Mouse (Mus musculus) hindbrain, embryonic 15.5 days (tissue): ENCODE measurements around the gene Sptbn2. TPM values are rescaled to one million over a fixed set of nuclear protein-coding genes. Genes with fewer than 3 reads are reported as not detected.

Experiments used
- ATAC-seq: fragments of 200-750 bp; cut with Nextera tagmentation; 2 replicates; pipeline ENCODE4 v1.8.0; 2017; ENCODE audit warnings: low read depth, moderate number of reproducible peaks, moderate TSS enrichment; ENCODE audit not compliant: low FRiP score
- H3K27ac ChIP-seq: fragments of 300-500 bp; sonication (generic); replicated peaks from 2 replicates; pipeline ENCODE4 v1.5.1; 2015; ENCODE audit warnings: mild to moderate bottlenecking, inconsistent platforms
- H3K27me3 ChIP-seq: fragments of 300-500 bp; sonication (generic); 2 replicates; pipeline ENCODE4 v1.6.1; 2015; ENCODE audit warnings: control low read depth, inconsistent platforms
- H3K36me3 ChIP-seq: fragments of 300-500 bp; sonication (generic); 2 replicates; pipeline ENCODE4 v1.6.1; 2015; ENCODE audit warnings: control low read depth, inconsistent platforms
- H3K4me1 ChIP-seq: fragments of 300-500 bp; sonication (generic); replicated peaks from 2 replicates; pipeline ENCODE4 v1.6.1; 2015; ENCODE audit warnings: control low read depth, inconsistent platforms
- H3K4me2 ChIP-seq: fragments of 300-500 bp; sonication (generic); 2 replicates; pipeline ENCODE4 v1.6.1; 2015; ENCODE audit warnings: moderate library complexity, mild to moderate bottlenecking, inconsistent platforms
- H3K4me3 ChIP-seq: fragments of 300-500 bp; sonication (generic); 2 replicates; pipeline ENCODE4 v1.5.1; 2015; ENCODE audit warnings: mild to moderate bottlenecking, inconsistent platforms
- H3K9ac ChIP-seq: fragments of 300-500 bp; sonication (generic); 2 replicates; pipeline ENCODE4 v1.6.1; 2015; ENCODE audit warnings: inconsistent platforms
- H3K9me3 ChIP-seq: fragments of 300-500 bp; sonication (generic); 2 replicates; pipeline ENCODE4 v1.6.1; 2016; ENCODE audit warnings: control low read depth, inconsistent platforms
- WGBS: fragments of 180-500 bp; shearing (Covaris S2); methylation state at CpG from one replicate; pipeline ENCODE4 v1.1.7; 2015; 5-methylcytosine and 5-hydroxymethylcytosine counted together
- polyA plus RNA-seq: library from polyadenylated mRNA; unstranded; fragments of >200 nt; fragmentation: Nextera tagmentation; extraction: Ambion mirVana; gene quantifications from 2 replicates; pipeline ENCODE4 v1.2.1, GENCODE M21; 2015

Gene Sptbn2
- polyA plus RNA-seq, 1 experiment from 2014 or later: 33.5 TPM

DNA sequence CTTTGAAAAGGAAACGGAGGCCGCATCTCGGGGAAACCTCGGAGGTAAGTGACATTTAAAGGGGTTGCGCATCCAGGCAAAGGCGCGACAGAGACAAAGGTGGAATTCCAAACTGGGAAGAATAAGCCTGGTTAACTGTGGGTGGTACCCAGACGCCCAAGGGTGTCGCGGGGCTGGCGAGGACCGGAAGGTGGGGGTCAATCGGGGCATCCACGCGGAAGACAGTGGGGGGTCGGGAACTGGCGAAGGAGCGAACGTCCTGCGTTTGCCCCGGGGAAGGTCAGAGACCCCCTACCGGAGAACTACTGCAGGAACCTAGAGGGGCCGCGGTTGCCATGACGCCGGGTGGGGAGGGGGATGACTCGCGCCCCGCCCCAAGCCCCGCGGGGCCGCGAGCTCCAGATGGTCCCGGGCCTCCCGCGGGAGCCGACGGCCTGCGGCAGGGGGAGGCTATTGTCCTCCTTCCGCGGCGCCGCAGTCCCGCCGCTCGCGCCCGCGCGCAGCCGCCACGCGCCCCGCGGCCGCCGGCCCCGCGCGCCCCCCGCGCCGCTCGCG lies 711 bp downstream of the Sptbn2 start:
- no peaks in the 10 kb centered on the region for H3K9me3 ChIP-seq
- H3K9ac ChIP-seq: peak overlapping the region; percentile 91
- peak overlapping the region; percentile 81 for H3K4me2 ChIP-seq
- H3K27me3 ChIP-seq: no peaks in the 10 kb centered on the region
- under 1% methylated on average over 28 of the region's 65 CpGs for WGBS
- no peaks in the 10 kb centered on the region for H3K36me3 ChIP-seq
- peaks cover 40% of the 10 kb centered on the region for H3K4me1 ChIP-seq
- peak overlapping the region; percentile 98 for H3K27ac ChIP-seq
- H3K4me3 ChIP-seq: peak overlapping the region; percentile 75
- ATAC-seq: peak; percentile 72

DNA sequence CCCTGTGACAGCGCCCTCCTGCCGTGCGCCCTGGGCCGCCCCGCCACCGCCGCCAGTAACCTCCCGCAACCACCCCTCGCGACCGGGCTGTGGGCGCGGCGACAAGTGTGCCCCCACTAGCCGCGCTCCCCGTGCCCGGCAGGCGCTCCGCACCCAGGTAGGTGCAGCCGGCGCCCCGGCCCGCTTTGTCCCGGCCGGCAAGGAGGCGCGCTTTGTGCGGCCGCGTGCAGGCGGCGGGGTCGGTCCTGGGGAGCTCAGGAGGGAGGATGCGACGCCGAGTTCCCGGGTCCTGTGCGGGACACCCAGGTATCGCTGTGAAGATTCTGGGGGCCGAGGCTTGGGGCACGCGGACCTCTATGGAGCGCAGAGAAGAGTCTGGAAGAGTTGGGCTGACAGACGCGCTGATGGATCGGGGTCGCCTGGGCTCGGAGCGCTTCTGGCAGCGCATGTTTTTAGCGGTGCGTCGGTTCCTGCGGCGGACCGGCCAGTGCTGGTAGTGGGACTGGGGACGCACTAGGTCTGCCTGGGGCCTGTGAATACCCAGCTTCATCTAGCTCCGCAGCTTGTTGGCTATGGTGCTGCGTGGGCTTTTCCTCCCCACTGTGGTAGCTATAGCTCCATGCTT lies 1.3 kb downstream of the Sptbn2 start:
- H3K9me3 ChIP-seq: no peaks in the 10 kb centered on the region
- no peaks in the 10 kb centered on the region for H3K36me3 ChIP-seq
- H3K4me2 ChIP-seq: peak overlapping the region; percentile 81
- peaks cover 40% of the 10 kb centered on the region for H3K4me1 ChIP-seq
- no peaks in the 10 kb centered on the region for H3K27me3 ChIP-seq
- peak overlapping the region; percentile 91 for H3K9ac ChIP-seq
- H3K4me3 ChIP-seq: peak overlapping the region; percentile 75
- WGBS: under 1% methylated on average over 52 of the region's 60 CpGs
- ATAC-seq: peak; percentile 63
- peak overlapping the region; percentile 98 for H3K27ac ChIP-seq

DNA sequence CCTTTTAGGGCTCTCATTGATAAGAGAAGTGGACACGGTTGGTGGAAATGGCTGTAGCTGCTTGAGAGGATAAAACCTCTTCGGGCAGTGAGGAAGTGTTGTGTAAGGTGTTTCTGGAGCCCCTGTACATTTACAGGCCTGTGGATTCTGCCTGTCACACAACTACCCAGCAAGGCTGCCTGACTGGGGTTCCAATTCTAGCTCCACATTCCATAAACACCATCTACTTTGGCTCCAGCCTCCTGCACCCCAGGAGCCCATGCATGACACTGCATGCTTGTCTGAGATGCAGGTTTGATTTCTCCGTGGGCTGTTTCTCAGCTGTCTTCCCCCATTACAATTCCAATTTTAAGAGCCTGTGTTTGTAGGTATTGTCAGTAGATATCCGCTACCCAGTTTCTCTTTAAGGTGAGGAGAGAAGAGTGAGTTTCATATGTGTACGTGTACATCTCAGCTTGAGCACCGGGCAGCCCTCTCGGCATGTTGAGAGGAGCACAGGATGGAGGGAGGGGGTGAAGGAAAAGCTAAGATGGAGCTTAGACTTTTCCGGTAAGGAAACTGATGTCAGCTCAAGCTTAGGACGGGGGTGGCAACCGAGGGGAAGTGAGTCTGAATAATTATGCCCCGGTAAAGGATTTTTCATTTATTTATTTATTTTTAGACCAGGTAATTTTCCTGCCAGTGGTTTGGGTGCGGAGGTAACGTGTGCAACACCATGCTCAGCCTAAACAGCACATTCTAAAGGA lies 2.0 kb downstream of the Sptbn2 start:
- no peaks in the 10 kb centered on the region for H3K36me3 ChIP-seq
- no peaks in the 10 kb centered on the region for H3K27me3 ChIP-seq
- H3K4me1 ChIP-seq: peaks cover 40% of the 10 kb centered on the region
- 17% methylated on average over 13 of the region's 13 CpGs for WGBS
- ATAC-seq: no peak
- peak overlapping the region; percentile 98 for H3K27ac ChIP-seq
- H3K4me2 ChIP-seq: peak overlapping the region; percentile 81
- H3K9ac ChIP-seq: peak overlapping the region; percentile 91
- H3K4me3 ChIP-seq: peak overlapping the region; percentile 75
- H3K9me3 ChIP-seq: no peaks in the 10 kb centered on the region

DNA sequence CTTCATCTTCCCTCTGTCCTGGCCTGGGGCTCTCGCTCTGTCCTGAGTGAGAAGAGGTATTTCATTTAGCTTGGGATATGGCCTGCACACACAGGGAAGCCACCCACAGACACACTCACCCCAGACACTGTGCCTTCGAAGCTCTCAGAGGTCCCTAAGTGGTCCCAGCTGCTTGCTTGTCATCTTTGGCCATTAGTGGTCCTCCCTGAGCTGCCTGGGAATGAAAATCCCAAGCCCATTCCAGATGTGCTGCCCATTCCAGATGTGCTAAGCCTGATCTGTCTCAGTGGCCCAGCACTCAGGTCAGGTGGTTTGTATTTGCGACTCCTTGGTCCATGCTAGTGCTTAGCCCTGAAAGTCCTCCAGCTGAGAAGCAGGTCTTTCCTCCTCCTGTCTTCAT lies 2.9 kb downstream of the Sptbn2 start:
- peak overlapping the region; percentile 75 for H3K4me3 ChIP-seq
- peak overlapping the region; percentile 91 for H3K9ac ChIP-seq
- peak overlapping the region; percentile 81 for H3K4me2 ChIP-seq
- H3K9me3 ChIP-seq: no peaks in the 10 kb centered on the region
- peaks cover 40% of the 10 kb centered on the region for H3K4me1 ChIP-seq
- no peak overlapping the region; the same call in 1 of the 2 replicates for H3K27ac ChIP-seq
- no peaks in the 10 kb centered on the region for H3K27me3 ChIP-seq
- no peaks in the 10 kb centered on the region for H3K36me3 ChIP-seq
- 35% methylated on average over 3 of the region's 3 CpGs for WGBS
- no peak for ATAC-seq

DNA sequence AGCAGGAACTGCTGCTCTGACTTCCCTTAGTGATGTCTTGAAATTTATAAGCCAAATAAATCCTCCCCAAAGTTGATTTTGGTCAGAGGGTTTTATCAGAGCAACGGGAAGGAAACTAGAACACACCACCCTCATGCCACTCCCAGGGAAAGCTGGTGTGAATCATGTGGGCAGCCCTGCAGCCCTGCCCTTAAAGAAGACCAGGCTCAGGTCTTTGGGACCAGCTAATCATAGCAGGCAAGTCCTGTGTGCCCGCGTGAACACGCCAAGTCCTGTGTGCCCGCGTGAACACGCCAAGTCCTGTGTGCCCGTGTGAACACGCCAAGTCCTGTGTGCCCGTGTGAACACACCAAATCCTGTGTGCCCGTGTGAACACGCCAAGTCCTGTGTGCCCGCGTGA lies 5.8 kb downstream of the Sptbn2 start:
- Histone ChIP-seq H3K9ac (no peak overlapping the region), H3K4me1 (peaks cover 24% of the 10 kb centered on the region), H3K4me3 (no peak overlapping the region), H3K27me3 (no peaks in the 10 kb centered on the region), H3K36me3 (0 out of 2 replicates have a peak, but pooled peaks cover 7% of the 10 kb centered on the region), H3K27ac (no peak overlapping the region), H3K4me2 (no peak overlapping the region), H3K9me3 (no peaks in the 10 kb centered on the region)
- WGBS: 95% methylated on average over 14 of the region's 14 CpGs
- ATAC-seq: no peak

DNA sequence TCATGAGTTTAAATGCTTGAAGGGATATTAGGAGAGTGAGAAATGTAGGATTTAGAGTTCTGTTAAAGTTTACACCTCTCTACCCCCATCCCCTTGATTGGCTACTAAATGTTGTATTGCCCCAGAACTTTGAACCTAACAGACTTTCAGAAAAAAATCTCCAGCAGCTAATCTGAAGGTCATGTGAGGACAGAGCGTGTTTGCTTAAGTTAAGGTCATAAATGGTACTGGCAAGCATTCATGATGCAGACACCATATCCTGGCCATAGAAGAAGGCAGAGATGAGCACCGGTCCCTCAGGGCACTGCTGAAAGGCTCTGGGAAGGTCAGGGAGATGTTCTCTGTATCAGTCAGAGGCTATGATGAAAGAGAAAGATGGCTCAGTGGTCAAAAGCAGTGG lies 6.3 kb downstream of the Sptbn2 start:
- Histone ChIP-seq H3K4me3 (no peak overlapping the region), H3K27me3 (no peaks in the 10 kb centered on the region), H3K27ac (no peak overlapping the region), H3K9ac (no peak overlapping the region), H3K4me2 (no peak overlapping the region), H3K4me1 (peaks cover 24% of the 10 kb centered on the region), H3K9me3 (no peaks in the 10 kb centered on the region), H3K36me3 (0 out of 2 replicates have a peak, but pooled peaks cover 7% of the 10 kb centered on the region)
- 99% methylated on average over 2 of the region's 2 CpGs for WGBS
- no peak for ATAC-seq

DNA sequence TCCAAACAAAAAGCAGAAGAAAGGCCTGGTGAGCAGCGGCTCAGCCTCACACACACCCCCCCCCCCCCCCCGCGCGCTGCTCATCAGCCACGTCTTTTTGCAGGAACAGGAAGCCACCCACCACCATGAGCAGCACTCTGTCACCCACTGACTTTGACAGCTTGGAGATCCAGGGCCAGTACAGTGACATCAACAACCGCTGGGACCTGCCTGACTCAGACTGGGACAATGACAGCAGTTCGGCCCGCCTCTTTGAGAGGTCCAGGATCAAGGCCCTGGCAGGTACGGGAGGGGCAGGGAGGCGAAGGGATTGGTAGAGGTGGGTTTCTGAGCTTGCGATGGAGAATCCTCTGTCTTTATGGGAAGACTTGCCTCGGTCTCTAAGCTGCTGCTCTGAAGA lies 7.7 kb downstream of the Sptbn2 start:
- Histone ChIP-seq H3K27me3 (no peaks in the 10 kb centered on the region), H3K4me3 (no peak overlapping the region), H3K36me3 (0 out of 2 replicates have a peak, but pooled peaks cover 7% of the 10 kb centered on the region), H3K4me2 (no peak overlapping the region), H3K4me1 (peaks cover 15% of the 10 kb centered on the region), H3K9ac (no peak overlapping the region), H3K27ac (no peak overlapping the region), H3K9me3 (no peaks in the 10 kb centered on the region)
- 35% methylated on average over 10 of the region's 12 CpGs for WGBS
- ATAC-seq: no peak

DNA sequence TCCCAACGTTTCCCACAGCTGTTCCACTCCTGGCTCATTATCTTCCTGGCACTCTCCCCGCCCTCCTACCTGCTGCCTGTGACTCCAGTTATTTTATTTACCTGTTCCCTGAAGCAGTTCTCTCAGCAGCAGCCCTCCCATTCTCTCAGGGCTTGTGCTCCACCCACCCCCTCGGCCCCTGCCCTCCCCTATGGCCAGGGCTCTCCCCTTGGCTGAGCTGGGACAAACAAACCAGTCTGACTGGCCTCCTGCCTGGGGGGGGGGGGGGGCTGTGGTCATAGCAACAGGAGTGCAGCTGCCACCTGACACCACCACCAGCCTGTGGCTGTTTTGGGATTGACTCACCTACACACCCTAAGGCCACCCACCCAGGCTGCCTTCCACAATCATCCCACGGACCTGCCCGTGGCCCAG lies 8.4 kb downstream of the Sptbn2 start:
- Histone ChIP-seq H3K27ac (no peak overlapping the region), H3K4me2 (no peak overlapping the region), H3K4me1 (peaks cover 9% of the 10 kb centered on the region), H3K27me3 (no peaks in the 10 kb centered on the region), H3K36me3 (peaks cover 10% of the 10 kb centered on the region; the same call in 1 of the 2 replicates), H3K4me3 (no peak overlapping the region), H3K9ac (no peak overlapping the region), H3K9me3 (no peaks in the 10 kb centered on the region)
- no peak; the same call in 1 of the 2 replicates for ATAC-seq
- WGBS: 24% methylated on average over 5 of the region's 5 CpGs

DNA sequence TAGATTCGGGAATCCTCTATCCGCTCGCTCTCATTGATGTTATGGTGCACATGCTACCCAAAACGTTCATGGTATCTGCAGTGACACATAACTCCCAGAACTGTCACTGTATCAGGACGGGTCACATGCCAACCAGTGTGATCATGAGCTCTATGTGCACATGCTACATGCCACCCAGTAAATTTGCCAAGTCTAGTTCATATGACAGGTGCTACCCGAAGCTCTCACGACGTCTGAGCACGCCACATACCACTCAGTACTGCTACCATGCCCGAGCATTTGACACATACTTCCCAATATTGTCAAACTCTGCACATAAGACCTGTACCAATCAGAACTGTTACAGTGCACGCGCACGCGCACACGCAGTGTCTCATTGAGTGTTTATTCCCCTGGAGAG lies 9.1 kb downstream of the Sptbn2 start:
- Histone ChIP-seq H3K4me3 (no peak overlapping the region), H3K9me3 (no peaks in the 10 kb centered on the region), H3K27me3 (no peaks in the 10 kb centered on the region), H3K9ac (no peak overlapping the region), H3K4me2 (no peak overlapping the region), H3K4me1 (0 out of 2 replicates have a peak, but pooled peaks cover 1% of the 10 kb centered on the region), H3K27ac (no peak overlapping the region), H3K36me3 (peaks cover 15% of the 10 kb centered on the region; the same call in 1 of the 2 replicates)
- 84% methylated on average over 15 of the region's 15 CpGs for WGBS
- ATAC-seq: no peak

DNA sequence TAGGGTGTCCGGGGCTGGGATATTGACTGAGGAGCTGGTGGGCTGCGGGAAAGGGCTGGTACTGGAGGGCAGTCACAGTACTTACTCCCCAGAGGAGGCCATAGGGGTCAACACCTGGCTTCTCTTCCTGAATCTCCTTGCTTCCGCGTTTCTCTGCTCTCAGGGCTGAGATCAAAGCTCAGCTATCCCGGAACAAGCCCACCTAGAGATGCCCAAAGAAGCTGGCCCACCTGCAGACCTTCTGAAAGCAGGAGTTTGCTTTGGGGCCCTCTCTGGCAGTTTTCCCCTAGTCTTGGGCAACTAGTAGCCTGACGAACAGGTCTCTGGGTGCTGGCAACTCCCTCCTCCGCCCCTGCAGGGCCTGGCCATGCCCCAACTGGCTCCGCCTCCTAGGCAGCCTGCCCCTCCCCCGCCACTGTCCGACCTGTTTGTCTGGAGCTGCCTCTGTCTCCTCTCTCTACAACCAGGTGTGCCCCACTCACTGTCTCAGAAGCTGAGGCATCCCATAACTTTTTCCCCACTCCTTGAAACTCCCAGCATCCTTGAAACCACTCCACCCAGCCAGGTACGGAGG lies 9.8 kb downstream of the Sptbn2 start:
- H3K36me3 ChIP-seq: peaks cover 20% of the 10 kb centered on the region; the same call in 1 of the 2 replicates
- no peak overlapping the region for H3K27ac ChIP-seq
- ATAC-seq: no peak
- no peak overlapping the region for H3K9ac ChIP-seq
- H3K4me1 ChIP-seq: no peaks in the 10 kb centered on the region
- H3K4me3 ChIP-seq: no peak overlapping the region
- H3K4me2 ChIP-seq: no peak overlapping the region
- 25% methylated on average over 11 of the region's 11 CpGs for WGBS
- no peaks in the 10 kb centered on the region for H3K27me3 ChIP-seq
- H3K9me3 ChIP-seq: no peaks in the 10 kb centered on the region

DNA sequence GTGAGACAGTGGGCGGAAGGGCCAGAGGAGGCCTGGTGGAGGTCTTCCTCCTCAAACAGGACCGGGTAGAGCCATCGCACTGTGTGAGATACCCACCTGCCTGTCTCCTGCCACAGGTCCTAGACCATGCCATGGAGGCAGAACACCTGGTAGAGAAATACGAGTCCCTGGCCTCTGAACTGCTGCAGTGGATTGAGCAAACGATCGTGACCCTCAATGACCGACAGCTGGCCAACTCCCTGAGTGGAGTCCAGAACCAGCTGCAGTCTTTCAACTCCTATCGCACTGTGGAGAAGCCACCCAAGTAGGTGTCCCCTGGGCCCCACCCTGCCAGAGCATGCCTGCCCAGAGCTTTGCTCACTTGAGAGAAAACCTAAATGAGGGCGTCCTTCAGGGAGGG lies 18.2 kb downstream of the Sptbn2 start:
- no peak overlapping the region for H3K27ac ChIP-seq
- H3K4me1 ChIP-seq: no peaks in the 10 kb centered on the region
- H3K4me2 ChIP-seq: no peak overlapping the region
- no peak overlapping the region for H3K9ac ChIP-seq
- peaks cover 80% of the 10 kb centered on the region for H3K36me3 ChIP-seq
- no peaks in the 10 kb centered on the region for H3K9me3 ChIP-seq
- no peaks in the 10 kb centered on the region for H3K27me3 ChIP-seq
- 89% methylated on average over 9 of the region's 9 CpGs for WGBS
- H3K4me3 ChIP-seq: no peak overlapping the region
- no peak for ATAC-seq

DNA sequence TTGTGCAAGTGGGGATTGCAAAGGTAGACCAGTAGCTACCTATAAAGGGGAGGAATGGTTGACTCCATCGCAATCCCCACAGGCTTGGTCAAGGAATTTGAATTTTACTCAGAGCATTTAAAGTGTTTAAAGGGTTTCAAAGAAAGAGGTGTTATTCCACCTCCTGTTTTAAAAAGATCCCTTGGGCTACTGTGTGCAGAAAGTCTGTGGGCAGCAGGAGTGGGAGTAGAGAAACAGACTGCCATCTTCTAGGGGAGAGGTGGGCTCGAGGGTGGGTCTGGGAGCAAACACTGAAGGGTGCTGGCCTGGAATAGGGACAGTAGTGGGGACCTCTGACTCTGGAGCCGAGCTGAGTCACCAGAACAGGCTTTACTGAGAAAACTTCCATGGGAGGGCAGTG lies 22.1 kb downstream of the Sptbn2 start:
- Histone ChIP-seq H3K27ac (no peak overlapping the region), H3K9ac (no peak overlapping the region), H3K4me2 (no peak overlapping the region), H3K4me3 (no peak overlapping the region), H3K4me1 (no peaks in the 10 kb centered on the region), H3K9me3 (no peaks in the 10 kb centered on the region), H3K27me3 (no peaks in the 10 kb centered on the region), H3K36me3 (peaks cover 81% of the 10 kb centered on the region)
- no peak for ATAC-seq
- WGBS: 87% methylated on average over 3 of the region's 3 CpGs
